Mouse (Mus musculus): ENCODE data around the gene Gpnmb.

DNA sequence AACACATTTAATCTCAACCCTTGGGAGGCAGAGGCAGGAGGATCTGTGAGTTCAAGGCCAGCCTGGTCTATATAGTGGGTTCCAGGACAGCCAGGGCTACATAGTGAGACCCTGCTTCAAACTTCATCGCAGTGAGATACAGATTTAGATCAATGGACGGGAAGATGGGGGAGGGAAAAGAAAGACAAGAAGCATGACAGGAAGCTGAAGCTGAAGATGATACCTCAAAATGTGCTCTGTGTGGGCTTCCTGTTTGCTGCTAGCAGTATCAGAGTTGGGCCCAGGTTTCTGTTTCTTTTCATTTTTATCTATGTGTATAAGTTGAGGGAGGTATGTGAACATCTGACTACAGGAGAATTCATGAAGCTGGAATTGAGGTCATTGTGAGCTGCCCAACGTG is 22.9 kb upstream of the Gpnmb start:
- TF ChIP-seq GATA1 (IDR thresholded peaks at IDR 0.05; ENCODE audit: low read length) = no peak
- no peak for TF ChIP-seq TAL1 (IDR thresholded peaks at IDR 0.05; ENCODE audit: low read length)
